ENCODE assay signal across 9 mouse cellular contexts in the genomic region with DNA sequence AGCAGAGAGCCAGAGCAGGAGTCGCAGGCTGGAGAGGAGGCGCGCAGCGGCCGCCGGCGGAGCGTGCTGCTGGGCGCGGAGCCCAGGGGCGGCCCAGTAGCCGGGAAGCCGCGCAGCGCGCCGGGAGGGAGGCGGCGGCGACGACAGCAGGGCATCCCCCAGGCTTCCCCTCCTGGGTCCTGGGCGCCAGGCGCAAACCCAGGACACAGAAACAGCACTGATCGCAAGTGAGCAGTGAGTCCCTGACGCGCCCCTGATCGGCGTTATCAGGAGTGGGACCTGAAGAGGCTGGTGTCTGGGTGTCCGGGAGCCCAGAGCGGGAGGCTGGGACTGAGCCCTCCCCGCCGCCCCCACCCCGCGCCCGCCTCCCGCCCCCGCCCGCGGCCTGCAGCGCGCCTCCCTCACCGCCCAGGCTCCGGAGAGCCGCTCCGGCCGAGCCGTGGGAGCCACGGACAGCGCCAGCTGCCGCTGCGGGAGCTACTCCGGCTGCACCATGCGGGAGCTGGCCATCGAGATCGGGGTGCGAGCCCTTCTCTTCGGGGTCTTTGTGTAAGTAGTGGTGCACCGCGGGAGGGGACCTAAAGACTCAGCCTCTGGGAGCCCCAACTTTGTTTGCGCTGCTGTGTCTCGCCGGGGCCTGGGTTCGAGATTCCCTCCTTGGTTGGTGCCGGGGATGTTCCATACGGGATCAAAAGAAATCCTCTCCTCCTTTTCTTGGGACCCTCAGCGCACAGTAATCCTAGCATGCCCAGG. TPM values are rescaled to one million over a fixed set of nuclear protein-coding genes. Genes with fewer than 3 reads are reported as not detected.
DNase-seq lines count a peak whose midpoint lies in the region; ATAC-seq lines count a peak whose summit lies in the region.
"Had no signal": no experiment of that assay in that cellular context is flagged by ENCODE, and none has a peak within 500 bp of the region (broad histone marks: within the 10 kb centered on the region; RNA-seq: fewer than 3 reads in every experiment).

TSS of gene Plpp4 (plus strand) at position 411 of the 753 bp plus-strand sequence.

- H3K4me2 ChIP-seq in lung, embryonic 15.5 days = peak within 1 kb of the TSS; percentile 83
- H3K4me2 ChIP-seq in embryonic facial prominence, embryonic 12.5 days (replicated peaks) = peak within 1 kb of the TSS; percentile 89
- peak within 1 kb of the TSS; percentile 62 for H3K4me2 ChIP-seq in midbrain, embryonic 16.5 days (ENCODE audit: low read length)

- intact Hi-C loops in heart, postnatal 10 days (cut with DNase I) = no loop called here
- intact Hi-C loops in left cerebral cortex, postnatal 10 days (cut with DNase I) = no loop called here

- H3K36me3 ChIP-seq in lung, embryonic 15.5 days = no peaks in the 10 kb centered on the region
- H3K36me3 ChIP-seq in embryonic facial prominence, embryonic 12.5 days = no peaks in the 10 kb centered on the region
- H3K36me3 ChIP-seq in midbrain, embryonic 16.5 days (ENCODE audit: control insufficient read depth, insufficient read depth, low read length) = no peaks in the 10 kb centered on the region

- 2% methylated on average over 41 of the region's 66 CpGs for WGBS in lung, embryonic 15.5 days
- under 1% methylated on average over 60 of the region's 66 CpGs for WGBS in embryonic facial prominence, embryonic 12.5 days
- WGBS in midbrain, embryonic 16.5 days = under 1% methylated on average over 52 of the region's 66 CpGs

- H3K9me3 ChIP-seq in lung, embryonic 15.5 days = no peaks in the 10 kb centered on the region
- H3K9me3 ChIP-seq in embryonic facial prominence, embryonic 12.5 days = no peaks in the 10 kb centered on the region
- no peaks in the 10 kb centered on the region for H3K9me3 ChIP-seq in midbrain, embryonic 16.5 days (replicated peaks; ENCODE audit: control insufficient read depth, low read length, poor library complexity, severe bottlenecking)

- no peak within 1 kb of the TSS for H3K9ac ChIP-seq in lung, embryonic 15.5 days
- H3K9ac ChIP-seq in embryonic facial prominence, embryonic 12.5 days = peak within 1 kb of the TSS; percentile 28; the same call in 1 of the 2 replicates
- peak within 1 kb of the TSS; percentile 69 for H3K9ac ChIP-seq in midbrain, embryonic 16.5 days (ENCODE audit: low read depth, low read length)

- no peak within 1 kb of the TSS for H3K27ac ChIP-seq in lung, embryonic 15.5 days
- no peak within 1 kb of the TSS for H3K27ac ChIP-seq in embryonic facial prominence, embryonic 12.5 days
- peak within 1 kb of the TSS; percentile 23 for H3K27ac ChIP-seq in midbrain, embryonic 16.5 days (ENCODE audit: low read length)

- peak; percentile 83 for ATAC-seq in lung, embryonic 15.5 days (ENCODE audit: borderline replicate concordance, extremely low read depth, low FRiP score, low TSS enrichment)
- peak; percentile 77 for ATAC-seq in embryonic facial prominence, embryonic 12.5 days (ENCODE audit: insufficient number of reproducible peaks, insufficient read depth, low FRiP score, low TSS enrichment)
- peak; percentile 85 for ATAC-seq in midbrain, embryonic 16.5 days

- peaks cover 7% of the 10 kb centered on the region for H3K4me1 ChIP-seq in lung, embryonic 15.5 days
- H3K4me1 ChIP-seq in embryonic facial prominence, embryonic 12.5 days = no peaks in the 10 kb centered on the region
- peaks cover 8% of the 10 kb centered on the region; the same call in 1 of the 2 replicates for H3K4me1 ChIP-seq in midbrain, embryonic 16.5 days (ENCODE audit: control insufficient read depth, insufficient read depth, low read length)

- H3K4me3 ChIP-seq in lung, embryonic 15.5 days = peak within 1 kb of the TSS; percentile 40
- peak within 1 kb of the TSS; percentile 41 for H3K4me3 ChIP-seq in embryonic facial prominence, embryonic 12.5 days
- peak within 1 kb of the TSS; percentile 58 for H3K4me3 ChIP-seq in midbrain, embryonic 16.5 days (ENCODE audit: low read depth, low read length)

- H3K27me3 ChIP-seq in lung, embryonic 15.5 days = peaks cover 39% of the 10 kb centered on the region
- H3K27me3 ChIP-seq in embryonic facial prominence, embryonic 12.5 days = peaks cover 41% of the 10 kb centered on the region
- peaks cover 5% of the 10 kb centered on the region for H3K27me3 ChIP-seq in midbrain, embryonic 16.5 days (ENCODE audit: control insufficient read depth, insufficient read depth, low read depth, low read length)

- no peak for DNase-seq in lung, postnatal 25 days (ENCODE audit: low spot score)
- DNase-seq in heart, postnatal 10 days = peak; percentile 37 to 38
- DNase-seq in left cerebral cortex, postnatal 10 days (ENCODE audit: extremely low spot score in 1 of 2, low spot score in 2 of 2) = peak; percentile 15 to 57
- no peak for DNase-seq in spleen, postnatal 10 days (ENCODE audit: low spot score in 2 of 2)
- no peak for DNase-seq in B cell, adult 2 months

RNA-seq across cellular contexts. Expression of gene Plpp4, which starts in this region (rescaled TPM):
- 0.49 and 0.72 TPM in 2 replicates for polyA plus RNA-seq in lung, embryonic 15.5 days (2015; fragmentation: Nextera tagmentation; extraction: Ambion mirVana)
- 0.64 and 0.78 TPM in 2 replicates for polyA plus RNA-seq in embryonic facial prominence, embryonic 12.5 days (2016; fragmentation: Nextera tagmentation; extraction: Ambion mirVana)
- total RNA-seq in heart, postnatal 10 days (2021) = under 1 TPM in 1 of 2 experiments, not detected in 1; 0.29 TPM
- 10 to 100 TPM in 1 of 2 experiments, 1 to 10 TPM in 1; 7.9 to 12.5 TPM for total RNA-seq in left cerebral cortex, postnatal 10 days (2021)
- 11.6 and 11.9 TPM in 2 replicates for polyA plus RNA-seq in midbrain, embryonic 16.5 days (2015; fragmentation: Nextera tagmentation; extraction: Ambion mirVana)
- total RNA-seq: liver, adult 2 months had no signal
- polyA plus RNA-seq: liver, adult 2 months had no signal

Comparison
In these comparisons a context has a peak if more than half of its experiments do, and no peak if none do; other contexts are left out.
1. RNA of gene Plpp4 (total RNA-seq): 7.9 to 12.5 TPM in left cerebral cortex, postnatal 10 days; 0.29 TPM in heart, postnatal 10 days; every median in the first group is over 4 times any median in the second.
2. Peak in ATAC-seq, H3K4me3 ChIP-seq and H3K4me2 ChIP-seq in lung, embryonic 15.5 days; RNA of the gene not detected or under 1 TPM.
3. Peak in ATAC-seq, H3K4me3 ChIP-seq, H3K9ac ChIP-seq and H3K4me2 ChIP-seq in embryonic facial prominence, embryonic 12.5 days; RNA of the gene not detected or under 1 TPM.
4. Peak in DNase-seq in heart, postnatal 10 days; RNA of the gene not detected or under 1 TPM.
5. DNase-seq: peak in left cerebral cortex, postnatal 10 days (2 of 2); none in lung, postnatal 25 days (single experiment), spleen, postnatal 10 days (0 of 2) and B cell, adult 2 months (0 of 2).
6. Peak in every context shown above with its lines, with median percentiles within 50 percentile points of each other: ATAC-seq, H3K4me2 ChIP-seq and H3K4me3 ChIP-seq.